In genomic region chrX:160598562-160599458, GRCm38 (mm10) we compare ENCODE assay signal across 7 mouse cellular contexts.
DNase-seq lines count a peak whose midpoint lies in the region; ATAC-seq lines count a peak whose summit lies in the region.

No protein-coding gene starts in this region.

- H3K4me3 ChIP-seq in kidney, embryonic 15.5 days (replicated peaks) = no peak overlapping the region
- no peak overlapping the region for H3K4me3 ChIP-seq in midbrain, embryonic 13.5 days (replicated peaks)

- peak; percentile 94 for ATAC-seq in kidney, embryonic 15.5 days (replicated peaks; ENCODE audit: low FRiP score)
- ATAC-seq in midbrain, embryonic 13.5 days = peak; percentile 97

- no peaks in the 10 kb centered on the region for H3K36me3 ChIP-seq in kidney, embryonic 15.5 days
- H3K36me3 ChIP-seq in midbrain, embryonic 13.5 days = no peaks in the 10 kb centered on the region

- no peaks in the 10 kb centered on the region for H3K9me3 ChIP-seq in kidney, embryonic 15.5 days (replicated peaks)
- H3K9me3 ChIP-seq in midbrain, embryonic 13.5 days = no peaks in the 10 kb centered on the region

- no peak overlapping the region for H3K4me2 ChIP-seq in kidney, embryonic 15.5 days
- no peak overlapping the region for H3K4me2 ChIP-seq in midbrain, embryonic 13.5 days (replicated peaks)

- DNase-seq in A20 (ENCODE audit: low read depth, low spot score) = peak; percentile 24
- DNase-seq in Muller cell, postnatal 12 days (ENCODE audit: inconsistent ontology term) = peak; percentile 74
- peak; percentile 51 for DNase-seq in forelimb bud, embryonic 11.5 days (ENCODE audit: low read depth, low spot score)
- DNase-seq in adrenal gland, postnatal 25 days = no peak
- no peak for DNase-seq in adrenal gland, postnatal 4 days (ENCODE audit: low spot score in 2 of 2)

- 20% methylated on average over 3 of the region's 3 CpGs for WGBS in kidney, embryonic 15.5 days
- 54% methylated on average over 3 of the region's 3 CpGs for WGBS in midbrain, embryonic 13.5 days

- no peak overlapping the region for H3K9ac ChIP-seq in kidney, embryonic 15.5 days
- H3K9ac ChIP-seq in midbrain, embryonic 13.5 days (replicated peaks) = no peak overlapping the region

- H3K27ac ChIP-seq in kidney, embryonic 15.5 days = peak overlapping the region; percentile 84
- peak overlapping the region; percentile 74 for H3K27ac ChIP-seq in midbrain, embryonic 13.5 days

- H3K27me3 ChIP-seq in kidney, embryonic 15.5 days = peaks cover 39% of the 10 kb centered on the region
- H3K27me3 ChIP-seq in midbrain, embryonic 13.5 days = peaks cover 32% of the 10 kb centered on the region; the same call in 1 of the 2 replicates

- peaks cover 27% of the 10 kb centered on the region for H3K4me1 ChIP-seq in kidney, embryonic 15.5 days
- H3K4me1 ChIP-seq in midbrain, embryonic 13.5 days (replicated peaks) = peaks cover 19% of the 10 kb centered on the region

Comparison
In these comparisons a context has a peak if more than half of its experiments do, and no peak if none do; other contexts are left out.
1. DNase-seq: peak in A20 (single experiment), Muller cell, postnatal 12 days (single experiment) and forelimb bud, embryonic 11.5 days (single experiment); none in adrenal gland, postnatal 25 days (single experiment) and adrenal gland, postnatal 4 days (0 of 2).